Mouse (Mus musculus) stomach, embryonic 16.5 days (tissue): ENCODE data around the gene Alg5. TPM values are rescaled to one million over a fixed set of nuclear protein-coding genes. Genes with fewer than 3 reads are reported as not detected.

Experiments
- ATAC-seq: fragments of 200-750 bp; cut with Nextera tagmentation; 2 replicates; pipeline ENCODE4 v1.8.0; 2017; ENCODE audit warnings: moderate number of reproducible peaks, moderate TSS enrichment; ENCODE audit not compliant: insufficient read depth, low FRiP score
- H3K27ac ChIP-seq: fragments of 300-500 bp; sonication (generic); 2 replicates; pipeline ENCODE4 v1.5.1; 2014; ENCODE audit warnings: low read length
- H3K27me3 ChIP-seq: fragments of 300-500 bp; sonication (generic); 2 replicates; pipeline ENCODE4 v1.6.1; 2014; ENCODE audit warnings: low read length, control low read depth, mixed read lengths; ENCODE audit not compliant: control insufficient read depth, insufficient read depth
- H3K36me3 ChIP-seq: fragments of 300-500 bp; sonication (generic); 2 replicates; pipeline ENCODE4 v1.6.1; 2014; ENCODE audit warnings: low read length; ENCODE audit not compliant: control insufficient read depth, insufficient read depth
- H3K4me1 ChIP-seq: fragments of 300-500 bp; sonication (generic); 2 replicates; pipeline ENCODE4 v1.6.1; 2014; ENCODE audit warnings: low read length, control low read depth, mixed read lengths; ENCODE audit not compliant: control insufficient read depth, insufficient read depth
- H3K4me2 ChIP-seq: fragments of 300-500 bp; sonication (generic); 2 replicates; pipeline ENCODE4 v1.6.1; 2014; ENCODE audit warnings: low read depth, low read length, mixed read lengths
- H3K4me3 ChIP-seq: fragments of 300-500 bp; sonication (generic); replicated peaks from 2 replicates; pipeline ENCODE4 v1.5.1; 2014; ENCODE audit warnings: mild to moderate bottlenecking, low read length
- H3K9ac ChIP-seq: fragments of 300-500 bp; sonication (generic); 2 replicates; pipeline ENCODE4 v1.6.1; 2014; ENCODE audit warnings: low read length
- H3K9me3 ChIP-seq: fragments of 300-500 bp; sonication (generic); replicated peaks from 2 replicates; pipeline ENCODE4 v1.6.1; 2016; ENCODE audit warnings: low read length, control low read depth; ENCODE audit not compliant: control insufficient read depth
- WGBS: fragments of 180-500 bp; shearing (Covaris S2); extraction: QIAGEN DNeasy Blood & Tissue Kit; methylation state at CpG from one replicate; pipeline ENCODE4 v1.1.7; 2014; 5-methylcytosine and 5-hydroxymethylcytosine counted together
- polyA plus RNA-seq: library from polyadenylated mRNA; unstranded; fragments of >200 nt; fragmentation: Nextera tagmentation; extraction: Ambion mirVana; gene quantifications from 2 replicates; pipeline ENCODE4 v1.2.1, GENCODE M21; 2015

Gene Alg5
- polyA plus RNA-seq, 1 experiment from 2014 or later = 63.6 TPM

DNA sequence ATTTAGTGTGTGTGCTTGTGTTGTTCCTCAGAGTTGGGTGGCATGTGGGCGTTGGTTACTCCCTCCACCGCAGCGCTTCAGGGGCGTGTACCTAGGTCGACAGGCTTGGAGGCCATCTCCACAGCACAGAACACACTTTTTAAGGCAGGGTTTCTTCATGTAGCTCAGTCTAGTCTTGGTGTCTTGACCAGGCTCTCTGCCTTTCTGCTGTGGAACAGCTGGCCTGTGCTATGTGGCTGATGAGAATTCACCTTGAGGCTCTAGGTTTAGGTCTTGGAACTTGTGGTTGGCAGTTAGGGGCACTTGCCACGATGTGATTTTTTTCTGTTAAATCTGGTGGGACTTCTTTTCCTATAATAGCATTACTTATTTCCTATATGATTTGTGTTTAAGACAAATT is 21.1 kb upstream of the Alg5 start, which contains the start of gene Gm21958:
Gene Gm21958, minus strand, starts transcription at position 101 of the 400 bp plus-strand sequence.
- ATAC-seq = no peak
- H3K36me3 ChIP-seq = peaks cover 36% of the 10 kb centered on the region
- 88% methylated on average over 6 of the region's 6 CpGs for WGBS

DNA sequence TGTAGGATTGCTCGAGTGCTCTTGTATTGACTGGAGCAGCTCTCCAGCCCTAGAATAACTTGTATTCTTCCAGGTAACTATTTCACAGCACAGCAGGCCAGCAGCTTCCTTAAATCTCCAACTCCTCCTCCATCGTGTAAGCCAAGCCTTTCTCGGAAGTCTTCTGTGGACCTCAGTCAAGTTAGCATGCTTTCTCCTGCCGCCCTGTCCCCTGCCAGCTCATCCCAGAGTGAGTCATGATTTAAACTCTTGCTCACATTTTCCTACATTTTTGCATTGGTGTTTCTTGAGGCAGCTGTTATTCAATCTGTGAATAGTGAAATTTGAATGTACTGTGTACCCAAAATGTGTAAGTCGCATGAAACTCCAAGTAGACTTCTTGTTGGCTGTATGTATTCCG is 19.9 kb upstream of the Alg5 start:
- H3K36me3 ChIP-seq = peaks cover 28% of the 10 kb centered on the region
- 94% methylated on average over 6 of the region's 6 CpGs for WGBS

More for the DNA sequence above, 21.1 kb upstream of the Alg5 start, which contains the start of gene Gm21958:
- Histone ChIP-seq H3K4me1 (no peaks in the 10 kb centered on the region), H3K27me3 (no peaks in the 10 kb centered on the region), H3K9me3 (no peaks in the 10 kb centered on the region), H3K9ac (no peak within 1 kb of the TSS), H3K4me3 (no peak within 1 kb of the TSS), H3K27ac (no peak within 1 kb of the TSS), H3K4me2 (no peak within 1 kb of the TSS)

DNA sequence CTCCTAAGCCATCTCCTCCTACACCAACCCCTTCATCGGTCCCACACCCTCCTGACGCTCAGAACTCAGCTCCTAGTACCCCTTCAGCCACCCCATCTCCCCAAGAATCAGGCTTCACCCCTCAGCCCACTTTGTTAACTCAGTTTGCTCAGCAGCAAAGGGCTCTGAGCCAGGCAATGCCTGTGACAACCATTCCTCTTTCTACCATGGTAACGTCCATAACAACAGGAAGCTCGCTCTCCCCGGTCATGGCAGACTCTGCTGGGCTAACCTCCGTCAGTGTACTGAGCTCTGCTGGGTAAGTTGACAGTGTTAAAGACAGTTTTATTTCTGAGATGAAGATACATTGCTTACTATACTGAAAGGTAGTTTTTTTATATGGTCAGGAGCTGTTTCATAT is 18.0 kb upstream of the Alg5 start:
- no peaks in the 10 kb centered on the region for H3K9me3 ChIP-seq
- no peak overlapping the region for H3K4me2 ChIP-seq
- no peak for ATAC-seq
- 85% methylated on average over 6 of the region's 6 CpGs for WGBS
- no peaks in the 10 kb centered on the region for H3K27me3 ChIP-seq
- H3K36me3 ChIP-seq = peaks cover 28% of the 10 kb centered on the region
- H3K4me1 ChIP-seq = no peaks in the 10 kb centered on the region
- H3K27ac ChIP-seq = no peak overlapping the region
- no peak overlapping the region for H3K9ac ChIP-seq
- no peak overlapping the region for H3K4me3 ChIP-seq

More for the DNA sequence above, 19.9 kb upstream of the Alg5 start:
- Histone ChIP-seq H3K4me1 (no peaks in the 10 kb centered on the region), H3K9ac (no peak overlapping the region), H3K27me3 (no peaks in the 10 kb centered on the region), H3K4me3 (no peak overlapping the region), H3K4me2 (no peak overlapping the region), H3K9me3 (no peaks in the 10 kb centered on the region), H3K27ac (no peak overlapping the region)
- no peak for ATAC-seq

DNA sequence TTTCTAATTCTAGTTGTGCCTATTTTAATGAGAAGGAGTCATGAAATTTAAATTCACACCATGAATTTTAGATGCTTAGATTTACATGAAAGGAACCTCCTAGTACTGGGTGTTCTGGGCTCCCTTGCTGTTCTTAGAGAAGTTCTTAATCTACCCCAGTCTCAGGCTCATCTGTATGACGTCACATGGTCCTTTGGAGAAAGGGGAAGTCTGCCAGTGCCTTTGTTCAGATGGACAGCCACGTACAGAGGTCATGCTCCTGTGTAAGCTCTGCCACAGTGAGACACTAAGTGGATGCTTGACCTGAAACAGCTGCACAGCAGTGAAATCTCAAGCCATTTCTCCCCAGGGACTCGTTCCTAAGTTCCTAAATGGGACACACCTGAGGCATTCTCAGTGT is 16.4 kb upstream of the Alg5 start:
- H3K36me3 ChIP-seq = peaks cover 25% of the 10 kb centered on the region
- WGBS = 66% methylated on average over 3 of the region's 3 CpGs
- ATAC-seq = no peak

DNA sequence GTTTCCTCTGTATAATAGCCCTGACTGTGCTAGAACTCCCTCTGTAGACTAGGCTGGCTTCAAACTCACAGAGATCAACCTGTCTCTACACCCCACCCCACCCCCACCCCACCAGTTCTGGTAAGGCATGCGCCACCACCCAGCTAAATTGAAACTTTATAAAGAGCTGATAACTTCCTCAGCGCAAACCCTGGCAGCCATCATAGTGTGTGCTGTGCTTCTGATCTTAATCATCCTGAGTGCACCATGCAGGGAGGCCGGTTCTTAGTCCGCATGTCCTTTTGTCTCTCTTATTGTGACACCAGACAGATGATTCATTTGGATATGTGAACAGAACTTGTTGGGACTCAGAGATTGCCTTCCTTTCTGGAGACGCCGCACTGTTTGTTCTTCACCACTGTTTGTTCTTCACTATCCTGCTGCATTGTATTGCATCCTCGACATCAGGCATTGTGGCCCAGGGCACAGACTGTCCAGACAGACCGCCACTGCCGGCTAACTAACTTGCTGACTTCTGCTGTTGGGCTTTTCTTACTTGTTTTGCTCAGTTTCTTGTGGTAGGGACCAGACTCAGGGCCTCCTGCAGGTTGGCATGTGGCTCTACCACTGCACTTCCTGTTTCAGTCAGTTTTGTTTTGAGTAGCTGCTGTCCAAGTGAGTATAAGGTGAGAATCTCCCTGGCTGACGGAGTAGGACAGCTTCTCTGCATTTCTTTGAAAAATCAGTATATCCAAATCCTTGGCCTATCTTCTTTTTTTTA is 11.4 kb upstream of the Alg5 start:
- H3K4me1 ChIP-seq = no peaks in the 10 kb centered on the region
- H3K36me3 ChIP-seq = peaks cover 28% of the 10 kb centered on the region
- H3K4me3 ChIP-seq = no peak overlapping the region
- no peak overlapping the region for H3K9ac ChIP-seq
- WGBS = 67% methylated on average over 10 of the region's 10 CpGs
- no peaks in the 10 kb centered on the region for H3K27me3 ChIP-seq
- no peak overlapping the region for H3K27ac ChIP-seq
- ATAC-seq = no peak
- H3K4me2 ChIP-seq = no peak overlapping the region
- no peaks in the 10 kb centered on the region for H3K9me3 ChIP-seq

More for the DNA sequence above, 16.4 kb upstream of the Alg5 start:
- no peaks in the 10 kb centered on the region for H3K4me1 ChIP-seq
- H3K4me2 ChIP-seq = no peak overlapping the region
- H3K9ac ChIP-seq = no peak overlapping the region
- no peaks in the 10 kb centered on the region for H3K9me3 ChIP-seq
- no peak overlapping the region for H3K4me3 ChIP-seq
- no peaks in the 10 kb centered on the region for H3K27me3 ChIP-seq
- H3K27ac ChIP-seq = no peak overlapping the region

DNA sequence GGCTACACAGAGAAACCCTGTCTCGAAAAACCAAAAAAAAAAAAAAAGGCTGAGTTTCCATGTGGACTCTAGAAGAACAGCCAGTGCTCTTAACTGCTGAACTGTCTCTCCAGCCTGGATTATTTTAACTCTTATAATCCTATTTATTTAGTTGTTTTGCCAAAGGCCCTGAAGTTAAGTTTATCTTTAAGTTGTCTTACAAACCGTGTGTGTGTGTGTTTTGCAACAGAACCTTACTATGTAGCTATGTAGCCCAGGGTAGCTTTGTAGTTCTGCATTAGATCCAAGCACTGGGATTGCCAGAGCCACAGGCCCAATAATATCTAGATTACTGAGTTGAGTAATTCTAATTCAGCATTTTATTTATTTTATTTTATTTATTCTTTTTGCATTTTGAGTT is 10.0 kb upstream of the Alg5 start:
- WGBS = 75% methylated on average over 2 of the region's 2 CpGs
- Histone ChIP-seq H3K4me3 (no peak overlapping the region), H3K27ac (no peak overlapping the region), H3K36me3 (peaks cover 39% of the 10 kb centered on the region), H3K4me2 (no peak overlapping the region), H3K27me3 (no peaks in the 10 kb centered on the region), H3K4me1 (no peaks in the 10 kb centered on the region), H3K9me3 (no peaks in the 10 kb centered on the region), H3K9ac (no peak overlapping the region)
- no peak for ATAC-seq

DNA sequence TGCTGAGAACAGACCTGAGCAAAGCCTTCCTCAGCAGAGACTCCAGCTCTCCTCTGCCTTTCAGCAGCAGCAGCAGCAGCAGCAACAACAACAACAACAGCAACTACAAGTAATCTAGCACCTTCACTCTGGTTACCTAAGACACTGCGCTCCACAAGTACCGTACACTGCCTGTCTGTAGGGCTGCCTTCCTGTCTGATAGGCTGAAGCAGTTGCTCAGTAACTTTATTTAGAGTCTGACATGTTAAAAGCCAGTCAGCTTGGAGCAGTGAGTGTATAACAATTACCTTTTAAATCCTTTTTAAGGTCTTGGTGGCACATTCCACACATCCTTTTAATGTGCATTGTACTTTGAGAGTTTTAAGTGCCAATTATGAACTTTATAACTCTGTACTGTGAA is 7.8 kb upstream of the Alg5 start:
- H3K9me3 ChIP-seq = no peaks in the 10 kb centered on the region
- peaks cover 4% of the 10 kb centered on the region; the same call in 1 of the 2 replicates for H3K4me1 ChIP-seq
- H3K9ac ChIP-seq = no peak overlapping the region
- H3K36me3 ChIP-seq = peaks cover 36% of the 10 kb centered on the region
- H3K4me2 ChIP-seq = no peak overlapping the region
- H3K27me3 ChIP-seq = no peaks in the 10 kb centered on the region
- WGBS = 96% methylated on average over 2 of the region's 2 CpGs
- H3K27ac ChIP-seq = no peak overlapping the region
- no peak overlapping the region for H3K4me3 ChIP-seq
- no peak for ATAC-seq

DNA sequence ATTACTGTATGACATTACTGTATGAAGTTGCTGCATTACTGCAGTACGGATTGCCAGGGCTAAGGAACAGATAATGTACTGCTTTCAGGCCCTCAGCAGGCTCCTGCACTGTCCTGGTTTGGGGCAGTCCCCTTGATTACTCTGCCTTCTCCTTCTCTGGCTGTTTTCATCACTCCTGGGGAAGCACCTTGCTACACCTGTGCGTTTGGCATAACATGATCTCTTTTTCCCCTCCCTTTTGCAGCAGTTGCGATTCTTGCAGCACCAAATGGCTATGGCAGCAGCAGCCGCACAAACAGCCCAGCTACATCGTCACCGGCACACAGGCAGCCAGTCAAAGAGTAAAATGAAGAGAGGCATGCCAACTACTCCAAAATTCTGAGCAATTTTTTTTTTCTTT is 7.2 kb upstream of the Alg5 start:
- H3K27me3 ChIP-seq = no peaks in the 10 kb centered on the region
- no peak overlapping the region for H3K4me3 ChIP-seq
- H3K4me1 ChIP-seq = peaks cover 9% of the 10 kb centered on the region; the same call in 1 of the 2 replicates
- H3K27ac ChIP-seq = no peak overlapping the region
- no peak overlapping the region for H3K9ac ChIP-seq
- no peak for ATAC-seq
- WGBS = 89% methylated on average over 6 of the region's 6 CpGs
- H3K9me3 ChIP-seq = no peaks in the 10 kb centered on the region
- H3K36me3 ChIP-seq = peaks cover 36% of the 10 kb centered on the region
- H3K4me2 ChIP-seq = no peak overlapping the region

DNA sequence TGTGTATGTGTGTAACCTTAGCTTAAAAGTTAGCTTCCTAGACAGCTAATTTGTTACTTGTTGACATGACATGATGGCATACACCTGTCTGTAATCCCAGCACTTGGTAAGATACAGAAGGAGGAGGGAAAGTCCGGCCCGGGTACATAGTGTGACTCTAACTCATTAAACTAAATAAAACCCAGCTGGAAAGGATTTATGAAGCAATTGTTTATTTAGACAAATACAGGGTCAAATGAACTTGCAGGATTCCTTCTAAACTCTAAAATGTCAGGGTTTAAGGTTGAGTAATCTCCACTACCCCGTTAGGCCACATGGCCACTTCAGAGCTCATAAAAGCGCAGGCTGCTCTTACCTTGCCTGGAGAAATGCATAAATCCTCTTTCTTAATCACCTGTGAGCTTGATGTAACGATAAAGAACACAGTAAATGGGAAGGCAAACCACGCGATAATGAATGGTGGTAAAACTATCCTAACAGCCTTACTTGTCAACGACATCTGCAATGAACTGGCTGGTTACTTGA is 3.7 kb upstream of the Alg5 start:
- peaks cover 19% of the 10 kb centered on the region; the same call in 1 of the 2 replicates for H3K4me1 ChIP-seq
- ATAC-seq = no peak
- no peak overlapping the region for H3K4me3 ChIP-seq
- no peak overlapping the region for H3K27ac ChIP-seq
- H3K9ac ChIP-seq = no peak overlapping the region
- no peaks in the 10 kb centered on the region for H3K9me3 ChIP-seq
- H3K36me3 ChIP-seq = peaks cover 32% of the 10 kb centered on the region
- 49% methylated on average over 8 of the region's 8 CpGs for WGBS
- no peaks in the 10 kb centered on the region for H3K27me3 ChIP-seq
- no peak overlapping the region for H3K4me2 ChIP-seq
